Mouse (Mus musculus): ENCODE measurements around the gene E030025P04Rik.

E030025P04Rik gene

GRCm38 (mm10) chr11:109102646-109103045, 41.5 kb downstream of the E030025P04Rik start:
- DNase-seq (ENCODE audit: low spot score): no peak

GRCm38 (mm10) chr11:109100266-109100665, 43.9 kb downstream of the E030025P04Rik start:
- no peak for DNase-seq (ENCODE audit: low spot score)

- DNase-seq (ENCODE audit: low spot score): no peak
These were observed 52.3 kb downstream of the E030025P04Rik start for GRCm38 (mm10) chr11:109091821-109092220.

Data from retina, embryonic 14.5 days (tissue).